Mouse (Mus musculus) heart, postnatal 0 days (tissue): ENCODE measurements at regions not wholly inside any gene's neighbourhood (a gene's known extent, or its start where the extent isn't known, plus 50 kb on each side); places are given as distances from the start of the nearest gene placed in this dataset.

Source experiments
- ATAC-seq: fragments of 200-750 bp; cut with Nextera tagmentation; 2 replicates; pipeline ENCODE4 v1.8.0; 2017; ENCODE audit warnings: low read depth, moderate number of reproducible peaks, moderate library complexity; ENCODE audit not compliant: insufficient read depth
- DNase-seq: peaks from one replicate; pipeline ENCODE4 v3.0.0-alpha.2; 2016; ENCODE audit warnings: low spot score
- H3K27ac ChIP-seq: fragments of 300-500 bp; sonication (generic); 2 replicates; pipeline ENCODE4 v1.5.1; 2014; ENCODE audit warnings: low read depth, mild to moderate bottlenecking
- H3K27me3 ChIP-seq: fragments of 300-500 bp; sonication (generic); 2 replicates; pipeline ENCODE4 v1.6.1; 2014; ENCODE audit warnings: low read length, mixed read lengths; ENCODE audit not compliant: control insufficient read depth, insufficient read depth
- H3K36me3 ChIP-seq: fragments of 300-500 bp; sonication (generic); replicated peaks from 2 replicates; pipeline ENCODE4 v1.6.1; 2014; ENCODE audit warnings: low read length, mixed read lengths; ENCODE audit not compliant: control insufficient read depth, insufficient read depth
- H3K4me1 ChIP-seq: fragments of 300-500 bp; sonication (generic); 2 replicates; pipeline ENCODE4 v1.6.1; 2014; ENCODE audit warnings: antibody characterized with exemption; ENCODE audit not compliant: control insufficient read depth, insufficient read depth
- H3K4me2 ChIP-seq: fragments of 300-500 bp; sonication (generic); 2 replicates; pipeline ENCODE4 v1.6.1; 2014; ENCODE audit warnings: low read depth, mild to moderate bottlenecking, low read length, moderate library complexity
- H3K4me3 ChIP-seq: fragments of 300-500 bp; sonication (generic); 2 replicates; pipeline ENCODE4 v1.5.1; 2014; ENCODE audit warnings: low read depth, low read length
- H3K9ac ChIP-seq: fragments of 300-500 bp; sonication (generic); replicated peaks from 2 replicates; pipeline ENCODE4 v1.6.1; 2014; ENCODE audit warnings: low read depth, low read length, mixed read lengths
- H3K9me3 ChIP-seq: fragments of 300-500 bp; sonication (generic); replicated peaks from 2 replicates; pipeline ENCODE4 v1.6.1; 2016; ENCODE audit warnings: low read length; ENCODE audit not compliant: control insufficient read depth
- CTCF ChIP-seq: IDR thresholded peaks from 2 replicates; pipeline ENCODE4 v1.5.1; 2016; ENCODE audit warnings: antibody characterized with exemption, control low read depth, low read depth
- EP300 ChIP-seq: IDR thresholded peaks from 2 replicates; pipeline ENCODE4 v1.6.1; 2016; ENCODE audit warnings: antibody characterized with exemption, low read depth
- WGBS: fragments of 180-500 bp; shearing (Covaris S2); extraction: QIAGEN DNeasy Blood & Tissue Kit; methylation state at CpG from one replicate; pipeline ENCODE4 v1.1.7; 2014; 5-methylcytosine and 5-hydroxymethylcytosine counted together

- Histone ChIP-seq H3K4me2 (no peak overlapping the region), H3K27ac (no peak overlapping the region; the same call in 1 of the 2 replicates), H3K9ac (no peak overlapping the region), H3K27me3 (no peaks in the 10 kb centered on the region), H3K4me3 (no peak overlapping the region), H3K36me3 (no peaks in the 10 kb centered on the region), H3K4me1 (peaks cover 5% of the 10 kb centered on the region), H3K9me3 (no peaks in the 10 kb centered on the region)
- ATAC-seq (no peak), DNase-seq (no peak)
- TF ChIP-seq EP300, result no peak
- WGBS, result 77% methylated on average over 5 of the region's 5 CpGs
Observed at GRCm38 (mm10) chr1:179864537-179865226, 61.2 kb upstream of the Ahctf1 start.

GRCm38 (mm10) chr1:179863420-179863819 is 59.9 kb upstream of the Ahctf1 start:
- 58% methylated on average over 4 of the region's 4 CpGs for WGBS
- ATAC-seq (peak; percentile 44; the same call in 1 of the 2 replicates), DNase-seq (no peak)
- Histone ChIP-seq H3K36me3 (no peaks in the 10 kb centered on the region), H3K4me1 (peaks cover 5% of the 10 kb centered on the region), H3K4me3 (no peak overlapping the region), H3K27ac (no peak overlapping the region), H3K4me2 (no peak overlapping the region), H3K9ac (no peak overlapping the region), H3K9me3 (no peaks in the 10 kb centered on the region), H3K27me3 (no peaks in the 10 kb centered on the region)
- no peak for TF ChIP-seq EP300
- TF ChIP-seq CTCF, result no peak

- no peak for DNase-seq
- Histone ChIP-seq H3K4me3 (no peak overlapping the region), H3K9ac (no peak overlapping the region), H3K9me3 (no peaks in the 10 kb centered on the region), H3K4me2 (no peak overlapping the region), H3K36me3 (no peaks in the 10 kb centered on the region), H3K27me3 (no peaks in the 10 kb centered on the region), H3K4me1 (peaks cover 5% of the 10 kb centered on the region), H3K27ac (no peak overlapping the region)
- TF ChIP-seq EP300, result no peak
- no peak for TF ChIP-seq CTCF
- 38% methylated on average over 3 of the region's 3 CpGs for WGBS
- ATAC-seq, result no peak
Observed at GRCm38 (mm10) chr1:179862941-179863340, 59.5 kb upstream of the Ahctf1 start.

- DNase-seq, result no peak
- no peak overlapping the region for H3K4me3 ChIP-seq
- ATAC-seq, result no peak
- H3K4me1 ChIP-seq, result peaks cover 5% of the 10 kb centered on the region
- H3K27me3 ChIP-seq, result no peaks in the 10 kb centered on the region
- H3K9ac ChIP-seq, result no peak overlapping the region
- TF ChIP-seq CTCF (no peak), EP300 (no peak)
- H3K27ac ChIP-seq, result no peak overlapping the region
- WGBS, result 83% methylated on average over 3 of the region's 3 CpGs
- no peak overlapping the region for H3K4me2 ChIP-seq
- no peaks in the 10 kb centered on the region for H3K9me3 ChIP-seq
- no peaks in the 10 kb centered on the region for H3K36me3 ChIP-seq
Observed at GRCm38 (mm10) chr1:179861776-179862175, 58.3 kb upstream of the Ahctf1 start.

GRCm38 (mm10) chr1:179859552-179859902 is 56.0 kb upstream of the Ahctf1 start:
- 75% methylated on average over 8 of the region's 8 CpGs for WGBS
- ATAC-seq, result no peak

More at GRCm38 (mm10) chr1:179859552-179859902, 56.0 kb upstream of the Ahctf1 start:
- H3K9me3 ChIP-seq, result no peaks in the 10 kb centered on the region
- no peaks in the 10 kb centered on the region for H3K36me3 ChIP-seq
- H3K9ac ChIP-seq, result no peak overlapping the region
- no peak overlapping the region for H3K27ac ChIP-seq
- no peak for DNase-seq
- no peak overlapping the region for H3K4me3 ChIP-seq
- no peak overlapping the region for H3K4me2 ChIP-seq
- TF ChIP-seq EP300, result no peak
- no peak for TF ChIP-seq CTCF
- no peaks in the 10 kb centered on the region for H3K27me3 ChIP-seq
- H3K4me1 ChIP-seq, result no peaks in the 10 kb centered on the region
